Mouse (Mus musculus): Measurements from ENCODE around the gene Sulf2.

The Sulf2 gene

GRCm38 (mm10) chr2:166175552-166176136 is 20.2 kb upstream of the Sulf2 start:
- DNase-seq (ENCODE audit: low read depth, low spot score): no peak

- DNase-seq (ENCODE audit: low read depth, low spot score): peak; percentile 39
These were observed 19.7 kb upstream of the Sulf2 start for GRCm38 (mm10) chr2:166175145-166175544.

GRCm38 (mm10) chr2:166173169-166173568 is 17.7 kb upstream of the Sulf2 start:
- no peak for DNase-seq (ENCODE audit: low read depth, low spot score)

GRCm38 (mm10) chr2:166170173-166170572 is 14.7 kb upstream of the Sulf2 start:
- peak; percentile 82 for DNase-seq (ENCODE audit: low read depth, low spot score)

- DNase-seq (ENCODE audit: low read depth, low spot score): peak; percentile 62
These were observed 13.4 kb upstream of the Sulf2 start for GRCm38 (mm10) chr2:166168868-166169267.

- DNase-seq (ENCODE audit: low read depth, low spot score): no peak
These were observed 11.9 kb upstream of the Sulf2 start for GRCm38 (mm10) chr2:166167387-166167786.

GRCm38 (mm10) chr2:166165396-166165795 is 9.9 kb upstream of the Sulf2 start:
- no peak for DNase-seq (ENCODE audit: low read depth, low spot score)

- DNase-seq (ENCODE audit: low read depth, low spot score): no peak
These were observed 9.1 kb upstream of the Sulf2 start for GRCm38 (mm10) chr2:166164601-166165000.

GRCm38 (mm10) chr2:166163917-166164316 is 8.5 kb upstream of the Sulf2 start:
- DNase-seq (ENCODE audit: low read depth, low spot score): no peak

- DNase-seq (ENCODE audit: low read depth, low spot score): no peak
These were observed 7.8 kb upstream of the Sulf2 start for GRCm38 (mm10) chr2:166163252-166163651.

GRCm38 (mm10) chr2:166162160-166162559 is 6.7 kb upstream of the Sulf2 start:
- DNase-seq (ENCODE audit: low read depth, low spot score): no peak

GRCm38 (mm10) chr2:166159276-166159675 is 3.8 kb upstream of the Sulf2 start:
- DNase-seq (ENCODE audit: low read depth, low spot score): peak; percentile 57

- peak; percentile 55 for DNase-seq (ENCODE audit: low read depth, low spot score)
These were observed 2.5 kb upstream of the Sulf2 start for GRCm38 (mm10) chr2:166157767-166158561.

GRCm38 (mm10) chr2:166157144-166157543 is 1.7 kb upstream of the Sulf2 start:
- DNase-seq (ENCODE audit: low read depth, low spot score): peak; percentile 99

GRCm38 (mm10) chr2:166156122-166156521 is 659 bp upstream of the Sulf2 start:
- peak; percentile 94 for DNase-seq (ENCODE audit: low read depth, low spot score)

- peak; percentile 43 for DNase-seq (ENCODE audit: low read depth, low spot score)
These were observed 562 bp downstream of the Sulf2 start for GRCm38 (mm10) chr2:166154749-166155453.

GRCm38 (mm10) chr2:166153891-166154711 is 1.4 kb downstream of the Sulf2 start:
- peak; percentile 50 for DNase-seq (ENCODE audit: low read depth, low spot score)

GRCm38 (mm10) chr2:166153399-166153793 is 2.1 kb downstream of the Sulf2 start:
- DNase-seq (ENCODE audit: low read depth, low spot score): peak; percentile 50

- peak; percentile 38 for DNase-seq (ENCODE audit: low read depth, low spot score)
These were observed 2.6 kb downstream of the Sulf2 start for GRCm38 (mm10) chr2:166152734-166153398.

- DNase-seq (ENCODE audit: low read depth, low spot score): no peak
These were observed 3.7 kb downstream of the Sulf2 start for GRCm38 (mm10) chr2:166151510-166152473.

Measured in ES-CJ7 (cell line).